Mouse (Mus musculus) stomach, postnatal 0 days (tissue): ENCODE measurements around the gene Ambra1.

Experiments used
- CTCF ChIP-seq: IDR thresholded peaks from 2 replicates; pipeline ENCODE4 v1.5.1; 2016; ENCODE audit warnings: antibody characterized with exemption, low read depth, mild to moderate bottlenecking, moderate library complexity
- EP300 ChIP-seq: optimal IDR thresholded peaks from 2 replicates; pipeline ENCODE3; 2016; ENCODE audit warnings: antibody characterized with exemption

DNA sequence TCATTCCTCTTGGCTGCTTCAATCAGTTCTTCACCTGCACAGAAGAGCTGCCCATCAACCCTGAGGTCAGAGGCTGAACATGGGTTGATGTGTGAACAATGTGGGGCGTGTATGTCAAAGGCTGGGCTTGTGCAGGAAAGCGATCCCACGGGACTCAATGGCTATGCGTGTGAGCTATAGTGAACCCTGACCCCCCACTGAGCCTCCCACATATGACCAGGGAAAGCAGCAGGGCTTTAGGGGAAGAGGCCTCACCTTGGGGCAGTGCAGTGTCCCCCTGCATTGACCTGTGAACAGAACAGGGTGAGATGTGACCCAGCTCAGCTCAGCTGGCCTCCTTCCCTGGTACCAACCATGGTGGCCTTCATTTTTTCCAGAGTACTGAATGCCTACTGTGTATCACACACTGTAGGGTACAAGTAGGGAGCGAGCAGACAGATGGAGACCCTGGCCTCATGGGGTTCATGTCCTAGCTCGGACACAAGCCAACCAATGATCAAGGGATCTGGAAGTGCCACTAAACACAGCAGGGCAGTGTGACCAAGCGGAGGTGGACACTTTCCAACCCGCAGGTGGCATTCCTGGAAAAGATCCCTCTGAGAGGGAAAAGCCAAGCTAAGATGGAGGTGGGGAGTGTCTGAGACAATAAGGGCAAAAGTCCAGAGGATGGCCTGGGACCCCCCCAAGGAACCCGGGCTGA lies 205.0 kb downstream of the Ambra1 start:
- TF ChIP-seq CTCF (no peak), EP300 (no peak)
